Mouse (Mus musculus) spleen, postnatal 14 days (tissue): Measurements from ENCODE around the gene Olfr111.
"Not testable (repeated sequence)": the region's sequence is repeated elsewhere in the genome, so short reads cannot be mapped to it uniquely, and the experiment has no call there.

Experiments
- DNase-seq, 2 experiments: peaks; one replicate each; pipeline ENCODE4 v3.0.0; 2021 to 2022; ENCODE audit warnings: low spot score in 2 of 2

Gene Olfr111

DNA sequence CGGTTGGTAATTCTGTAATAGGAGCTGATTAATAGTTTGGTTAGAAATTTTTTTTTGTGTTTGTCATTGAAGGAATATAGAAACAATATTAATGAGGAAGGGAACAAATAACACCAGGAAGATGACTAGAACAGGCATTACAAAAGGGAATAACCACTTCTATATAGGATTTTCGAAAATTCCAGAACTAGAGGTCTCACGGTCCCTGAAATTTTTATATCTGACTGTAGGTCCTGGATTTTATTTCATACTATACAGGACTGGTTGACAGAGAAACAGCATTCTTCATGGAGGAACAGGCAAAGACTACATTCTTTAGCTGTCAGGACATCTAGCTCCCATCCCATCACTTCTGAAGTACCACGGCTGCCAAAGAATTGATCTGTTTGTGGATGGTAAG is at the start of gene Olfr111:
Gene Olfr111, plus strand, starts transcription at position 301 of the 400 bp plus-strand sequence.
- no peak for DNase-seq

DNA sequence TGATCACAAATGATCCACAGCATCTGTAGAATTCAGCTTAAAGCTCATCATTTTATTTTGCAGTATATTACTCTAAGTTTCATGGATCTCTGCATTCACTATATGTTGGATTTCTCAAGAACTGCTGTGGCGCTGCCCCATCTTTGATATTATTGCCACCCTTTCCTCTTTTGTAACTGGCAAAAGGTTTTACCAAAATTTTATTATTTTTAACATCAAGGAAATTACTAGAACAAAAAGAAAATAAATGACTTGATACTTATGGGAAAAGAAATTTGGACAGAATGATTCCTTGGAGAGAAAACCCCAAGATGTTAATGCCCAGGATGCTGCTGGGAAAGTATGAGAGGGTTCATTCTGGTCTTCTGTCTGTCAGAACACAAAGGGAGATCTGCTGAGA is 49.2 kb upstream of the Olfr111 start, which contains the start of gene Olfr109:
Gene Olfr109, plus strand, starts transcription at position 301 of the 400 bp plus-strand sequence.
- no peak for DNase-seq

DNA sequence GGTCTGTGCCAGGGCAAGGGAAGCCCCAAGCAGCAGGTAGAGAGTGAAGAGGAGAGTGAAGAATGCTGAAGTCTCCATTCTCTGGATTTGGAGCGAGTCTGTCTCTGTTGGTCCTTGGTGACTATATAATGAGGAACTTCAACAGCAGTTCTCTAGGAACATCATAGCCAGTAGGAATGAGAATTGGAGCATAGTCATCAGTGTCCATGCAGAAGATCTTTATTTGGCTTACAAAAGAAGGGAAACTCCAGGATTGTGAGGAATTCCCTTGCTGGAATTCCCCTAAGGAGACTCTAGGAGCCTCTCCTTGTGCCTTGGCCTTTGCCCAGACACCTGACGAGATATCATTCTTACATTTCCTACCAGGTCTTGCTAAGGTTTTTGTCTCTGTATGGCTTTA is 24.4 kb upstream of the Olfr111 start, which contains the start of gene H2-M2:
Gene H2-M2, minus strand, starts transcription at position 101 of the 400 bp plus-strand sequence.
- DNase-seq, result no peak

DNA sequence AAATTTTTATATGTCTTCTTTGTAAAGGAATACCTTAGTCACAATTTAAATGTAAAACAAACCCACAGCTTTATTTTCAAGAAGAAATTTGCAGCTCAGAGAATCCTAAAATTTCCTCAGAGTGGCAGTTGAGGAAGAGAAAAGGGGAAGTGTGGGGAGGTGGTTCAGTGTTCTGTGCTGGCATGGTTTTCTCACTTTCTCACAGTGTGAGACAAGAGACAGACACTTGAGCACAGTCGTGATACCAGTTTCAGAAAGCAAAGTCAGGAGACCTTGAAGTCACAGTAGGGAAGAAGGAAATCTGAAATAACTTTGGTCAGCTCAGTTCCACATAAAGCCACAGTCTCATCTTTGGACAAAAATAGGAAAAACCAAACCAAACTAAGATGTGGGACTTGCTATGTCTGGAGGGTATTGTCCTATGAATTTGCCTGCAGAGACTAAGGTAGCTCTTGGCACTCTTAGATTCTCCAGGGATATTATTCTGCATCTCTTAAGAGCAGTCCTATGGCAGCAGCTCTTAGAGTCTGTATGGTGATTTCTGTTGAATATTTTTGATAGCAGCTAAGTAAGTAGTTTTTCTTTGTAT is 15.8 kb upstream of the Olfr111 start, which contains the start of gene Olfr110:
Gene Olfr110, plus strand, starts transcription at position 539 of the 589 bp plus-strand sequence.
- no peak for DNase-seq

DNA sequence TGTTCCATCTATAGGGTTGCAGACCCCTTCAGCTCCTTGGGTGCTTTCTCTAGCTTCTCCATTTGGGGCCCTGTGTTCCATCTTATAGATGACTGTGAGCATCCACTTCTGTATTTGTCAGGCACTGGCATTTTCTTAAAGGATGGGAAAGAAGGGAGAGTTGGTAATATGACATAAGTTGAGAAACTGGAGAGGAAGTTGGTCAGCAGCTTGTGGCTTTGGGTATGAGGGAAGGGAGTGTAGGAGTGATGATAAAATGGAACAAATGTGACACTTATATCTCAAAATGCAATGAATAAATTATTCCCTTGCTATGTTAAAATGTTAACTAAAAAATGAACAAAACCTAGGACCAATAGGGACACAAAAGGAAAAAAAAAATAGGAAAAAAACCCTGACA is 16.8 kb downstream of the Olfr111 start:
- not testable (repeated sequence) for DNase-seq

DNA sequence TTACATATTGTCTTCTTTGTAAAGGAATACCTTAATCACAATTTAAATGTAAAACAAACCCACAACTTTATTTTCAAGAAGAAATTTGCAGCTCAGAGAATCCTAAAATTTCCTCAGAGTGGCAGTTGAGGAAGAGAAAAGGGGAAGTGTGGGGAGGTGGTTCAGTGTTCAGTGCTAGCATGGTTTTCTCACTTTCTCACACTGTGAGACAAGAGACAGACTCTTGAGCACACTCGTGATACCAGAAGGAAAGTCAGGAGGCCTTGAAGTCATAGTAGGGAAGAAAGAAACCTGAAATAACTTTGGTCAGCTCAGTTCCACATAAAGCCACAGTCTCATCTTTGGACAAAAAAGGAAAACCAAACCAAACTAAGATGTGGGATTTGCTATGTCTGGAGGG is 17.6 kb downstream of the Olfr111 start:
- DNase-seq, result not testable (repeated sequence)

DNA sequence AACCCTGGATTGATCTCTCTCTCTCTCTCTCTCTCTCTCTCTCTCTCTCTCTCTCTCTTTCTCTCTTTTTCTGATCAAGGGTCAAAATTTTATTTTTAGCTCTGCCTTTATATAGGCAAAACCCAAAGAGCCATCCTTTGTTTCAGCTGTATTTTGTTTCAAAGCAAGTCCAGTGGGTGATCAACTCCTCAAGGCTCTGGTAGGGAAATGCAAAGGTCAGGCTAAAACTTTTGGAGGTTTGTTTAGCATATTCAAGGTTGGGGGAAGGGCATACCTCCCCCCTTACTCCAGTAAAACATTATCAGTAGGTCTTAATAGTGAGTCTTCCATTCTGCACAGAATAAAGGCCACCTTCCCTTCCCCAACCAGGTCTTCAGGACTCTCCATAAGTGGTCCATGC is 27.3 kb downstream of the Olfr111 start:
- no peak for DNase-seq

DNA sequence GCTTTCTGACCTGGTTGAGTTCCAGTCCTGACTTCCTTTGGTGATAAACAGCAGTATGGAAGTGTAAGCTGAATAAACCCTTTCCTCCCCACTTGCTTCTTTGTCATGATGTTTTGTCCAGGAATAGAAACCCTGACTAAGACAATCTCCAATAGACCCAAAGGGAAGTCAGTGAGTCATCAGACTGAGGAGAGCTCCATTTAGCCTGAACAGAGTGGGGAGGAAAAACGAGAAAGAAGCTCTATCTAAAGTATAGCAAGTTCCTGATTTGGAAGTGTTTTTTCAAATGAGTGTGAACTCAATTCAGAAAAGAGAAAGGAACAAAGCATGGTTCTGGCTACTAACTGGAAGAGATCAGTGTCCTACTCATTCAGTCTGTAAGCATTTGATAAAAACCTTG is 30.6 kb downstream of the Olfr111 start:
- not testable (repeated sequence) for DNase-seq

DNA sequence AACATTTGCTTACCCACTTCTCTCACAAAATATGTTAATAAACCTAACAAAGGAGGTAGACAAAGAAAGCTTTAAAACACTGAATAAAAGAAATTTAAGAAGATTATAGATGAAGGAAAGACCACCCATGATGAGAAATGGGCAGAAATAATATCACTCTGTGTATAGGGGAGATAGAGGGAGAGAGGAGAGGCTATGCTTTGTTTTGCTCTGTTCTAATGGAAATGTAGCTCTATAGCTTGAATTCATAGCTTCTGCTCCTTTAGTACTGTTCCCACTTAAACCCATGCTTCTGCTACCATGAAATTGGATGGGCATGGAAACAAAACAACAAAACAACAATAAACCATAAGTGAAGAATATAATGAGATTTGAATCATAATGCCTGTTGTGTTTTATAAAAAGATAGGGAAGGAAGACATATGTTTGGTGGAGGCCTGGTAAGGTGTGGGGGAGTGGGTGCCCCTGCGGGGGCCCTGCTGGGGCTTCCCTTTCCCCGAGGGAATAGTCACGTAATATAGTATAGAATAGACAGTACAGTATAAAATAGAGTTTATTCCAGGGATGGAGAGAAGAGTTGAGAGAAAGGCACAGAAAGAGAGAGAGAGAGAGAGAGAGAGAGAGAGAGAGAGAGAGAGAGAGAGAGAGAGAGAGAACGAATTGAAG is 33.8 kb downstream of the Olfr111 start:
- no peak for DNase-seq

DNA sequence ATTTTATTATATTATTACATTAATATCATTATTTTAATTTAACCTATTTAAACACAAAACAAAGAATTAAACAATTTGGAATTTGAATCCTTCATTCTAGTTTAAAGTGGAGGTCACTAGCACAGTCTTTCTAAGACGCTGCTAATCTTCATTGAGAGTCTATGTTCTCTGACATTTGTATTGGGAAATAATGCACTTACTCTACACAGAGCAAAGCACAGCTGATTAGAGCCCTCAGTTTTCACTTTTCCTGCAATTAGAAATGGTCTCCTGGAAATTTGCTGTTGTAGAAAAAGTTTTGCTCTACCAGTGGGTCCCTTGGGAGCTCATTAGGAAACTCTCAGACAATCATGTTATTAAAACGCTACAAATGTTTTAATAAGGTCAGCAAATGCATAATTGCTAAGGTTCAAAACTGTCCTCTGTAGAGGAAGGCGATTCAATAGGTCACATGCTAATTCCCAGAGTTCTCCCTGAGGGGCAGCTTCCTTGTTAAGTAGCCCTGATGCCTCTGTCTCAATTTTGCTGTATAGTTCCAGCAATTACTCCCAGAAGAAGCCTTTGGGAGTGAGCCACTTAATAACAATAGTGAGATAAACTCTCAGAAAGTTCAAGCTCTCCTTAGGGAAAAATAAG is 36.1 kb downstream of the Olfr111 start:
- DNase-seq, result no peak

DNA sequence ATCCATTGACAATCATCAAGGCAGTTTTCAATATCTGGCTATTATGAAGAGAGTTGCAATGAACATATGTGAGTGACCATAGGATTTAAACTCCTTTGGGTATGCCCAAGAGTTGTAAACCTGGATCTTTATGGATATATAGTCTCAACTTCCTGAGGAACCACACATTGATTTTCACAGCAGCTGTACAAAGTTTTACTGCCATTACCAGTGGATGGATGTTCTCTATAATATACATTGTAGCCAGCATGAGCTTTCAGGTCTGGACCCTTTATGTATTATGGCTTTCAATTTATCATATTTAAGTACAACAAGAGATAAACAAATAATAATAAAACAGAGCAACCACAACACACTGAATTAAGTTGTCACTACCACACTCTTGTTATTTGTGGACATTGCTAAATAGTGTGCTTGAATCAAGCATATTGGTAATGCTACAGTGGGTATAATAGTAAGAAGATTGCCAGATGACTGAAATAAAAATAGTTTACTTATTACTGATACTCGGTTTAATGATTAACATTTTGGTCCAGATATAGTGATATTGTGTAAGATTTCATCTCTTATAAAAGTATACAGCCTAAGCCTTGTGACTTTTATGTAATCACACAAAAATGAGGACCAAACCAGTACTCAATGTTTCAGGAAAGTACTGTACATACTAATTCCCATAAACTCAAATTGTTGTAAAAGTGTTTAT is 51.2 kb downstream of the Olfr111 start:
- no peak for DNase-seq

DNA sequence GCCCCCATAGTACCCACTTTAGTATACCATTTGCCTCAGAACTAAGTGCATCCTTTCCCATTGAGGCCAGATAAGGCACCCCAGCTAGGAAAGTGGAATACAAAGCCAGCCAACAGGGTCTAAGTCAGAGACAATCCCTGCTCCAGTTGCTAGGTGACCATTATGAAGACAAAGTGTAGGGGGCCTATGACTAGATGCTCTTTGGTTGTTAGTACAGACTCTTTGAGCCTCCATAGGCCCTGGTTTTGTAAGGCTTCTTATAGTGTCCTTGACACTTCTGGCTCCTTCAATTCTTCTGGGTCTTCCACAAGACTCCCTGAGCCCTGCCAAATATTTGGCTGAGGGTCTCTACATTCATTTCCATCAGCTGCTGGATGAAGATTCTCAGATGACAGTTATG is 61.5 kb downstream of the Olfr111 start, which contains the start of gene Olfr112:
Gene Olfr112, minus strand, starts transcription at position 101 of the 400 bp plus-strand sequence.
- DNase-seq, result no peak

DNA sequence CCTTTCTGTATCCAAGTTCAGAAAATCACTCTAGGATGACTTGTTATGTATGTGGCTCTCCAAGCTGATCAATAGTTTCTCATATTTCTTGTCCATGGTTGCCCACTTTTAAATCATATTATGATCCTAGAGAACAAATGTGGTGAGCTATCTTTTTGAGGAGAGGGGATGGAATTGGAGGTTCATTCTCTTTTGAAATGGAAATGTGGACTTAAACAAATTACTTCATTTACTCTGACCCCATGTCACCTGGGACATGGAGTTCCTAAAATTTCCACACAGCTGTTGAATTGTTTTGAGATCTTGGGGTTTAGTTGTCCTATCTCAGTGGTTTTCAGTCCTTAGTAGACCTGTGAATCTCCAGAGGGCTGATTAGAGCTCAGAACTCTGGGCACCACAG is 69.7 kb downstream of the Olfr111 start, which contains the start of gene Olfr113:
Gene Olfr113, minus strand, starts transcription at position 101 of the 400 bp plus-strand sequence.
- DNase-seq, result no peak
